Mouse (Mus musculus): Measurements from ENCODE around the gene C8b.

DNA sequence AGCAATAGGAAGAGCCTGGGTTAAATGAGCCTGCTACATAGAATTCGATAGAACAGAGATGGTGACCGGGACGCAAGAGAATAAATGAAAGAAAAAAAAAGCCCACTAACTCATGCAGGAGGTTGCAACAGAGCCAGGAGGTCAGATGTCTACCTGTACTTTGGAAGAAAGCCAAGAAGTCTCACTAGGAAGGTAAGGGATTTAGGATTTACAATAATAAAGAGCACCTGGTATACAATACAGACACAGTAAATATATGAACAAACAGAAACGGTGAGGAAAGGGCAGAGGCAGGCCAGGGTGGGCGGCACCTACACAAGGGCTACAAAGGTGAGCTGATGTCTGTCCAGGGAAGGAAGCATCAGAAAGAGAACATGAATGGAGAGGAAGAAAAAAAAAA, 76.1 kb downstream of the C8b start:
- no peak for TF ChIP-seq CTCF (IDR thresholded peaks at IDR 0.05; ENCODE audit: borderline replicate concordance, control insufficient read depth, extremely low read depth, insufficient read depth, low read length, poor library complexity)
- TF ChIP-seq POLR2A (IDR thresholded peaks at IDR 0.05; ENCODE audit: control insufficient read depth, extremely low read depth, insufficient read depth, low read length, poor library complexity): no peak

All from thymus, adult 2 months (tissue).